Mouse (Mus musculus) gastrocnemius, postnatal 14 days (tissue): Measurements from ENCODE around the gene Exosc9. TPM values are rescaled to one million over a fixed set of nuclear protein-coding genes. Genes with fewer than 3 reads are reported as not detected.
"Not testable (repeated sequence)": the region's sequence is repeated elsewhere in the genome, so short reads cannot be mapped to it uniquely, and the experiment has no call there.

Experiments used
- DNase-seq: peaks from one replicate; pipeline ENCODE4 v3.0.0; 2021; ENCODE audit warnings: mixed read lengths
- intact Hi-C: fragments of 180-260 bp; cut with DNase I; formaldehyde crosslinking; loops from one replicate; pipeline ENCODE4 v1.15.1; 2025; ENCODE audit warnings: low total_unique reads
- total RNA-seq, 2 experiments: library from RNA; stranded (reverse); gene quantifications; 2 replicates each; pipeline ENCODE4 v1.2.3; 2021

Exosc9 gene
- total RNA-seq, 2 experiments from 2014 or later, result 17.0 to 18.3 TPM

- intact Hi-C loops, result no loop called here
- DNase-seq, result no peak
Measured at GRCm38 (mm10) chr3:36544961-36545360, 7.4 kb upstream of the Exosc9 start.

GRCm38 (mm10) chr3:36551343-36551742 is 1.1 kb upstream of the Exosc9 start:
- peak; percentile 69 for DNase-seq
- intact Hi-C loops, result no loop called here

GRCm38 (mm10) chr3:36551851-36552384 is 488 bp upstream of the Exosc9 start:
- intact Hi-C loops, result no loop called here
- DNase-seq, result no peak

GRCm38 (mm10) chr3:36557601-36558000 is 5.2 kb downstream of the Exosc9 start:
- no peak for DNase-seq
- intact Hi-C loops, result no loop called here

- intact Hi-C loops, result no loop called here
- DNase-seq, result no peak
Measured at GRCm38 (mm10) chr3:36559606-36560005, 7.2 kb downstream of the Exosc9 start.

- intact Hi-C loops, result no loop called here
- DNase-seq, result no peak
Measured at GRCm38 (mm10) chr3:36563666-36564065, 11.3 kb downstream of the Exosc9 start.

GRCm38 (mm10) chr3:36569836-36570235 is 17.4 kb downstream of the Exosc9 start:
- DNase-seq, result no peak
- intact Hi-C loops, result no loop called here

GRCm38 (mm10) chr3:36571361-36571826 is 19.0 kb downstream of the Exosc9 start:
- intact Hi-C loops, result no loop called here
- DNase-seq, result peak; percentile 6

GRCm38 (mm10) chr3:36571827-36572378 is 19.5 kb downstream of the Exosc9 start, which contains the start of gene Ccna2:
Ccna2 (minus strand) TSS chr3:36572150.
- intact Hi-C loops, result no loop called here
- peak; percentile 99 for DNase-seq

- intact Hi-C loops, result no loop called here
Measured at GRCm38 (mm10) chr3:36598811-36599210, 46.4 kb downstream of the Exosc9 start.

GRCm38 (mm10) chr3:36599773-36600172 is 47.4 kb downstream of the Exosc9 start:
- DNase-seq, intact Hi-C loops: not testable (repeated sequence)

More at GRCm38 (mm10) chr3:36598811-36599210, 46.4 kb downstream of the Exosc9 start:
- DNase-seq, result no peak

- DNase-seq, result no peak
- intact Hi-C loops, result no loop called here
Measured at GRCm38 (mm10) chr3:36605894-36606783, 53.7 kb downstream of the Exosc9 start.

- no peak for DNase-seq
- intact Hi-C loops, result no loop called here
Measured at GRCm38 (mm10) chr3:36612687-36613086, 60.3 kb downstream of the Exosc9 start.

GRCm38 (mm10) chr3:36613202-36613907 is 60.9 kb downstream of the Exosc9 start, which contains the start of gene Bbs7:
Bbs7 (minus strand) TSS chr3:36613477.
- intact Hi-C loops, result no loop called here
- peak; percentile 93 for DNase-seq

- intact Hi-C loops, result no loop called here
- no peak for DNase-seq
Measured at GRCm38 (mm10) chr3:36613908-36614255, 61.5 kb downstream of the Exosc9 start.

Other genes starting within 250 kb of the Exosc9 start
- gene Anxa5, start 76.7 kb upstream of the Exosc9 start, total RNA-seq, result 100 to 1,000 TPM in 1 of 2 experiments, 10 to 100 TPM in 1; 80.6 to 104 TPM
- under 1 TPM in 1 of 2 experiments, not detected in 1; 0.39 TPM for gene 1810062G17Rik, start 76.7 kb upstream of the Exosc9 start, total RNA-seq
- gene Gm11549, start 30.8 kb upstream of the Exosc9 start, total RNA-seq, result under 1 TPM in 1 of 2 experiments, not detected in 1; 0.06 TPM
- 1 to 10 TPM; 7.4 to 7.7 TPM for gene Ccna2, start 19.5 kb downstream of the Exosc9 start, total RNA-seq
- 1 to 10 TPM; 4.9 to 5.0 TPM for gene Bbs7, start 60.9 kb downstream of the Exosc9 start, total RNA-seq
- gene Trpc3, start 137.6 kb downstream of the Exosc9 start, total RNA-seq, result 1 to 10 TPM; 4.9 to 6.5 TPM